Mouse (Mus musculus) heart, embryonic 14.5 days (tissue): Measurements from ENCODE around the gene Ccna1. TPM values are rescaled to one million over a fixed set of nuclear protein-coding genes. Genes with fewer than 3 reads are reported as not detected.

Experiments used
- ATAC-seq: fragments of 200-750 bp; cut with Nextera tagmentation; 2 replicates; pipeline ENCODE4 v1.8.0; 2017; ENCODE audit warnings: low read depth, moderate TSS enrichment; ENCODE audit not compliant: insufficient number of reproducible peaks, insufficient read depth, low FRiP score
- H3K27ac ChIP-seq, 2 experiments: fragments of 200-500 bp in 1 of 2; fragments of 300-500 bp in 1 of 2; sonication (generic) in 1 of 2; replicated peaks in 1 of 2; 2 replicates each; pipeline ENCODE4 v1.5.1; 2012 to 2014; ENCODE audit warnings: low read depth in 2 of 2, low read length in 2 of 2, control low read depth in 1 of 2, mild to moderate bottlenecking in 1 of 2, mixed read lengths in 1 of 2; ENCODE audit not compliant: control insufficient read depth in 1 of 2, insufficient read depth in 1 of 2
- H3K27me3 ChIP-seq: fragments of 300-500 bp; sonication (generic); 2 replicates; pipeline ENCODE4 v1.6.1; 2014; ENCODE audit warnings: mild to moderate bottlenecking, low read length, control low read depth; ENCODE audit not compliant: control insufficient read depth, insufficient read depth
- H3K36me3 ChIP-seq: fragments of 300-500 bp; sonication (generic); 2 replicates; pipeline ENCODE4 v1.6.1; 2014; ENCODE audit warnings: mild to moderate bottlenecking, control low read depth, low read length, mixed read lengths; ENCODE audit not compliant: control insufficient read depth, insufficient read depth
- H3K4me1 ChIP-seq, 2 experiments: fragments of 200-500 bp in 1 of 2; fragments of 300-500 bp in 1 of 2; sonication (generic) in 1 of 2; 2 replicates each; pipeline ENCODE4 v1.6.1; 2012 to 2014; ENCODE audit warnings: low read length in 2 of 2, control low read depth in 1 of 2, mixed read lengths in 1 of 2; ENCODE audit not compliant: control insufficient read depth in 2 of 2, insufficient read depth in 2 of 2
- H3K4me2 ChIP-seq: fragments of 300-500 bp; sonication (generic); 2 replicates; pipeline ENCODE4 v1.6.1; 2014; ENCODE audit warnings: mild to moderate bottlenecking, low read length
- H3K4me3 ChIP-seq, 2 experiments: fragments of 200-500 bp in 1 of 2; fragments of 300-500 bp in 1 of 2; sonication (generic) in 1 of 2; 2 replicates each; pipeline ENCODE4 v1.5.1; 2012 to 2014; ENCODE audit warnings: low read length in 2 of 2, mild to moderate bottlenecking in 2 of 2, control low read depth in 1 of 2, low read depth in 1 of 2, moderate library complexity in 1 of 2; ENCODE audit not compliant: control insufficient read depth in 1 of 2, insufficient read depth in 1 of 2
- H3K9ac ChIP-seq: fragments of 300-500 bp; sonication (generic); 2 replicates; pipeline ENCODE4 v1.6.1; 2014; ENCODE audit warnings: mild to moderate bottlenecking, low read length
- H3K9me3 ChIP-seq: fragments of 300-500 bp; sonication (generic); 2 replicates; pipeline ENCODE4 v1.6.1; 2016; ENCODE audit warnings: low read length, control low read depth; ENCODE audit not compliant: control insufficient read depth
- WGBS: fragments of 180-500 bp; shearing (Covaris S2); extraction: QIAGEN DNeasy Blood & Tissue Kit; methylation state at CpG from one replicate; pipeline ENCODE4 v1.1.7; 2014; 5-methylcytosine and 5-hydroxymethylcytosine counted together
- polyA plus RNA-seq: library from polyadenylated mRNA; unstranded; fragments of >200 nt; fragmentation: Nextera tagmentation; extraction: Ambion mirVana; gene quantifications from 2 replicates; pipeline ENCODE4 v1.2.1, GENCODE M21; 2014

Gene Ccna1
- polyA plus RNA-seq, 1 experiment from 2014 or later = 2.4 TPM

GRCm38 (mm10) chr3:55093161-55093560 is 37.9 kb upstream of the Ccna1 start:
- Histone ChIP-seq H3K27me3 (no peaks in the 10 kb centered on the region), H3K36me3 (no peaks in the 10 kb centered on the region), H3K4me1 (peaks cover 6 to 10% of the 10 kb centered on the region in 2 experiments; a peak in 3 of 4 replicates), H3K9ac (no peak overlapping the region), H3K4me2 (no peak overlapping the region), H3K27ac (no peak overlapping the region), H3K9me3 (no peaks in the 10 kb centered on the region), H3K4me3 (no peak overlapping the region)
- no peak for ATAC-seq
- WGBS = 80% methylated on average over 1 of the region's 1 CpGs

GRCm38 (mm10) chr3:55089291-55089690 is 34.0 kb upstream of the Ccna1 start:
- no peaks in the 10 kb centered on the region for H3K27me3 ChIP-seq
- ATAC-seq = no peak
- H3K27ac ChIP-seq = no peak overlapping the region
- H3K4me2 ChIP-seq = no peak overlapping the region
- H3K4me3 ChIP-seq = no peak overlapping the region
- 53% methylated on average over 4 of the region's 4 CpGs for WGBS
- no peaks in the 10 kb centered on the region for H3K36me3 ChIP-seq
- H3K9me3 ChIP-seq = no peaks in the 10 kb centered on the region
- H3K9ac ChIP-seq = no peak overlapping the region
- peaks cover 0 to 7% of the 10 kb centered on the region in 2 experiments; a peak in 1 of 4 replicates for H3K4me1 ChIP-seq

- Histone ChIP-seq H3K4me1 (peaks cover 0 to 7% of the 10 kb centered on the region in 2 experiments; a peak in 1 of 4 replicates), H3K27ac (no peak overlapping the region), H3K4me3 (no peak overlapping the region), H3K27me3 (no peaks in the 10 kb centered on the region), H3K36me3 (no peaks in the 10 kb centered on the region), H3K4me2 (no peak overlapping the region), H3K9me3 (no peaks in the 10 kb centered on the region), H3K9ac (no peak overlapping the region)
- no peak for ATAC-seq
- WGBS = 57% methylated on average over 3 of the region's 3 CpGs
Observed at GRCm38 (mm10) chr3:55088843-55089242, 33.5 kb upstream of the Ccna1 start.

- Histone ChIP-seq H3K27ac (no peak overlapping the region), H3K4me2 (no peak overlapping the region), H3K36me3 (no peaks in the 10 kb centered on the region), H3K27me3 (no peaks in the 10 kb centered on the region), H3K4me3 (no peak overlapping the region), H3K4me1 (peaks cover 0 to 7% of the 10 kb centered on the region in 2 experiments; a peak in 1 of 4 replicates), H3K9ac (no peak overlapping the region), H3K9me3 (no peaks in the 10 kb centered on the region)
- ATAC-seq = no peak
- 66% methylated on average over 4 of the region's 4 CpGs for WGBS
Observed at GRCm38 (mm10) chr3:55088359-55088758, 33.1 kb upstream of the Ccna1 start.

GRCm38 (mm10) chr3:55087360-55087759 is 32.1 kb upstream of the Ccna1 start:
- Histone ChIP-seq H3K27ac (no peak overlapping the region), H3K9ac (no peak overlapping the region), H3K4me1 (peaks cover 0 to 7% of the 10 kb centered on the region in 2 experiments; a peak in 1 of 4 replicates), H3K4me3 (no peak overlapping the region), H3K9me3 (no peaks in the 10 kb centered on the region), H3K4me2 (no peak overlapping the region), H3K36me3 (no peaks in the 10 kb centered on the region), H3K27me3 (no peaks in the 10 kb centered on the region)
- WGBS = 56% methylated on average over 4 of the region's 4 CpGs
- no peak for ATAC-seq

GRCm38 (mm10) chr3:55086948-55087347 is 31.6 kb upstream of the Ccna1 start:
- no peaks in the 10 kb centered on the region for H3K36me3 ChIP-seq
- H3K4me3 ChIP-seq = no peak overlapping the region
- 76% methylated on average over 5 of the region's 5 CpGs for WGBS
- ATAC-seq = no peak
- no peak overlapping the region for H3K9ac ChIP-seq
- no peak overlapping the region for H3K27ac ChIP-seq
- H3K4me2 ChIP-seq = no peak overlapping the region
- no peaks in the 10 kb centered on the region for H3K9me3 ChIP-seq
- H3K4me1 ChIP-seq = peaks cover 0 to 7% of the 10 kb centered on the region in 2 experiments; a peak in 1 of 4 replicates
- no peaks in the 10 kb centered on the region for H3K27me3 ChIP-seq

GRCm38 (mm10) chr3:55085716-55086115 is 30.4 kb upstream of the Ccna1 start:
- Histone ChIP-seq H3K4me1 (peaks cover 0 to 7% of the 10 kb centered on the region in 2 experiments; a peak in 1 of 4 replicates), H3K9me3 (no peaks in the 10 kb centered on the region), H3K27ac (no peak overlapping the region), H3K27me3 (no peaks in the 10 kb centered on the region), H3K9ac (no peak overlapping the region), H3K4me3 (no peak overlapping the region), H3K36me3 (no peaks in the 10 kb centered on the region), H3K4me2 (no peak overlapping the region)
- ATAC-seq = no peak
- 41% methylated on average over 3 of the region's 3 CpGs for WGBS

GRCm38 (mm10) chr3:55084781-55085180 is 29.5 kb upstream of the Ccna1 start:
- H3K4me2 ChIP-seq = no peak overlapping the region
- H3K9me3 ChIP-seq = no peaks in the 10 kb centered on the region
- H3K4me3 ChIP-seq = no peak overlapping the region
- 74% methylated on average over 6 of the region's 6 CpGs for WGBS
- H3K27me3 ChIP-seq = no peaks in the 10 kb centered on the region
- H3K9ac ChIP-seq = no peak overlapping the region
- peaks cover 0 to 7% of the 10 kb centered on the region in 2 experiments; a peak in 1 of 4 replicates for H3K4me1 ChIP-seq
- H3K27ac ChIP-seq = no peak overlapping the region
- no peaks in the 10 kb centered on the region for H3K36me3 ChIP-seq
- ATAC-seq = no peak
